Mouse (Mus musculus) ES-E14 (cell line): ENCODE results near the gene Ube2n. TPM values are rescaled to one million over a fixed set of nuclear protein-coding genes. Genes with fewer than 3 reads are reported as not detected.
A peak's percentile ranks its signal among the peaks of the same experiment; 100 is the strongest.

ENCODE experiments used
- DNase-seq: peaks from one replicate; pipeline ENCODE4 v3.0.0-alpha.2; 2013; ENCODE audit warnings: low read depth, low spot score
- H3K27ac ChIP-seq: 2 replicates; pipeline ENCODE4 v1.5.1; 2012; ENCODE audit warnings: low read depth, mild to moderate bottlenecking, low read length, moderate library complexity, mixed read lengths; ENCODE audit not compliant: poor library complexity, insufficient read depth, severe bottlenecking
- H3K36me3 ChIP-seq: 2 replicates; pipeline ENCODE4 v1.6.1; 2012; ENCODE audit warnings: mild to moderate bottlenecking, low read length, moderate library complexity, mixed read lengths; ENCODE audit not compliant: control insufficient read depth, poor library complexity, insufficient read depth, severe bottlenecking
- H3K4me1 ChIP-seq, 2 experiments: fragments of 150-350 bp in 1 of 2; sonication (generic) in 1 of 2; 2 replicates each; pipeline ENCODE4 v1.6.1; 2012; ENCODE audit warnings: low read length in 2 of 2, mild to moderate bottlenecking in 1 of 2, mixed read lengths in 1 of 2; ENCODE audit not compliant: control insufficient read depth in 2 of 2, insufficient read depth in 2 of 2, poor library complexity in 1 of 2
- H3K4me3 ChIP-seq, 2 experiments: fragments of 150-350 bp in 1 of 2; sonication (generic) in 1 of 2; 2 replicates each; pipeline ENCODE4 v1.5.1; 2012; ENCODE audit warnings: low read length in 2 of 2, low read depth in 1 of 2, mild to moderate bottlenecking in 1 of 2, mixed read lengths in 1 of 2; ENCODE audit not compliant: insufficient read depth in 1 of 2, poor library complexity in 1 of 2, severe bottlenecking in 1 of 2
- H3K9ac ChIP-seq: 2 replicates; pipeline ENCODE4 v1.6.1; 2012; ENCODE audit warnings: low read depth, mild to moderate bottlenecking, low read length, mixed read lengths; ENCODE audit not compliant: poor library complexity, insufficient read depth, severe bottlenecking
- H3K9me3 ChIP-seq: fragments of 150-350 bp; sonication (generic); 2 replicates; pipeline ENCODE4 v1.6.1; 2012; ENCODE audit warnings: low read depth, mild to moderate bottlenecking, low read length; ENCODE audit not compliant: control insufficient read depth, insufficient read depth
- CHD2 ChIP-seq: IDR thresholded peaks from 2 replicates; pipeline ENCODE4 v1.6.1; 2014; ENCODE audit warnings: mild to moderate bottlenecking, low read depth, low read length, inconsistent platforms
- HCFC1 ChIP-seq: IDR thresholded peaks from 2 replicates; pipeline ENCODE4 v1.6.1; 2012; ENCODE audit warnings: low read length, inconsistent platforms, borderline replicate concordance; ENCODE audit not compliant: insufficient read depth
- MAFK ChIP-seq: IDR thresholded peaks from 2 replicates; pipeline ENCODE4 v1.6.1; 2014; ENCODE audit warnings: mild to moderate bottlenecking, low read depth, low read length, inconsistent platforms; ENCODE audit not compliant: insufficient read depth
- ZC3H11A ChIP-seq: IDR thresholded peaks from 2 replicates; pipeline ENCODE4 v1.6.1; 2012; ENCODE audit warnings: low read depth, mild to moderate bottlenecking, inconsistent platforms, low read length, borderline replicate concordance
- ZNF384 ChIP-seq: IDR thresholded peaks from 2 replicates; pipeline ENCODE4 v1.6.1; 2012; ENCODE audit warnings: low read depth, low read length, inconsistent platforms
- in situ Hi-C, 2 experiments: fragments of 600-800 bp; cut with MboI; formaldehyde crosslinking; loops; one replicate each; pipeline ENCODE4 v1.15.1; 2025; ENCODE audit warnings: low sequenced_read_pairs in 2 of 2, inconsistent platforms in 1 of 2; ENCODE audit not compliant: unreplicated experiment in 2 of 2
- total RNA-seq: library from RNA; depleted of rRNA; stranded (reverse); fragments of 300-350 nt; gene quantifications from 2 replicates; pipeline ENCODE4 v1.2.3, GENCODE M21; 2012

Ube2n gene
- total RNA-seq, 1 experiment, result 102 TPM

- no peak overlapping the region for H3K9ac ChIP-seq
- no peak for TF ChIP-seq CHD2
- TF ChIP-seq MAFK, result no peak
- no peak for TF ChIP-seq HCFC1
- no peak for TF ChIP-seq ZNF384
- no peak for TF ChIP-seq ZC3H11A
Measured at GRCm38 (mm10) chr10:95533382-95533781, 18.4 kb downstream of the Ube2n start.

GRCm38 (mm10) chr10:95535399-95536221, 20.7 kb downstream of the Ube2n start:
- H3K27ac ChIP-seq, result no peak overlapping the region
- in situ Hi-C loops, result loop anchor here (25.0 kb wide), 2 partner anchors 502 to 552 kb away; no protein-coding TSS in a partner anchor
- H3K36me3 ChIP-seq, result no peaks in the 10 kb centered on the region
- H3K4me1 ChIP-seq, result peaks cover 0 to 2% of the 10 kb centered on the region in 2 experiments; a peak in 2 of 4 replicates
- DNase-seq, result no peak
- H3K9ac ChIP-seq, result no peak overlapping the region
- no peak overlapping the region for H3K4me3 ChIP-seq
- H3K9me3 ChIP-seq, result no peaks in the 10 kb centered on the region
- no peak for TF ChIP-seq CHD2
- TF ChIP-seq HCFC1, result no peak
- TF ChIP-seq ZNF384, result peak; percentile 64; the same call in 1 of the 2 replicates
- TF ChIP-seq MAFK, result no peak
- no peak for TF ChIP-seq ZC3H11A

More at GRCm38 (mm10) chr10:95533382-95533781, 18.4 kb downstream of the Ube2n start:
- no peak overlapping the region for H3K27ac ChIP-seq
- in situ Hi-C loops, result loop anchor here (25.0 kb wide), 2 partner anchors 504 to 554 kb away; no protein-coding TSS in a partner anchor
- no peak overlapping the region for H3K4me3 ChIP-seq
- no peaks in the 10 kb centered on the region for H3K36me3 ChIP-seq
- no peaks in the 10 kb centered on the region for H3K9me3 ChIP-seq
- DNase-seq, result no peak
- H3K4me1 ChIP-seq, result peaks cover 2 to 5% of the 10 kb centered on the region in 2 experiments; a peak in 3 of 4 replicates

GRCm38 (mm10) chr10:95536222-95536541, 21.2 kb downstream of the Ube2n start:
- H3K36me3 ChIP-seq, result no peaks in the 10 kb centered on the region
- H3K9ac ChIP-seq, result no peak overlapping the region
- TF ChIP-seq ZNF384 (no peak), CHD2 (no peak), HCFC1 (no peak), MAFK (no peak), ZC3H11A (no peak)
- H3K4me3 ChIP-seq, result no peak overlapping the region
- in situ Hi-C loops, result loop anchor here (25.0 kb wide), 2 partner anchors 501 to 551 kb away; no protein-coding TSS in a partner anchor
- no peak for DNase-seq
- no peak overlapping the region for H3K27ac ChIP-seq
- peaks cover 0 to 2% of the 10 kb centered on the region in 2 experiments; a peak in 1 of 4 replicates for H3K4me1 ChIP-seq
- H3K9me3 ChIP-seq, result no peaks in the 10 kb centered on the region

GRCm38 (mm10) chr10:95539260-95539659, 24.3 kb downstream of the Ube2n start:
- peaks cover 2% of the 10 kb centered on the region; the same call in 1 of the 2 replicates for H3K36me3 ChIP-seq
- TF ChIP-seq CHD2, result no peak
- TF ChIP-seq HCFC1, result no peak
- no peak for TF ChIP-seq ZC3H11A
- no peak for TF ChIP-seq ZNF384
- no peak for TF ChIP-seq MAFK
- H3K4me1 ChIP-seq, result no peaks in the 10 kb centered on the region
- no peak for DNase-seq
- no peaks in the 10 kb centered on the region for H3K9me3 ChIP-seq
- in situ Hi-C loops, result loop anchor here (25.0 kb wide), 2 partner anchors 498 to 548 kb away; no protein-coding TSS in a partner anchor
- no peak overlapping the region for H3K27ac ChIP-seq
- H3K9ac ChIP-seq, result no peak overlapping the region
- no peak overlapping the region for H3K4me3 ChIP-seq
